Mouse (Mus musculus): ENCODE measurements around the gene Atp6v1b1. TPM values are rescaled to one million over a fixed set of nuclear protein-coding genes. Genes with fewer than 3 reads are reported as not detected.

Gene Atp6v1b1
- total RNA-seq, 2 experiments from 2014 or later = not detected

Other genes starting within 250 kb of the Atp6v1b1 start
- gene Dguok, start 236.0 kb upstream of the Atp6v1b1 start, total RNA-seq (2021) = 10 to 100 TPM; 23.3 to 25.3 TPM
- not detected for gene Actg2, start 206.7 kb upstream of the Atp6v1b1 start, total RNA-seq (2021)
- 10 to 100 TPM; 31.1 to 31.6 TPM for gene Stambp, start 170.3 kb upstream of the Atp6v1b1 start, total RNA-seq (2021)
- not detected for gene Clec4f, start 86.8 kb upstream of the Atp6v1b1 start, total RNA-seq (2021)
- not detected for gene Cd207, start 65.1 kb upstream of the Atp6v1b1 start, total RNA-seq (2021)
- gene Vax2, start 31.7 kb upstream of the Atp6v1b1 start, total RNA-seq (2021) = not detected
- not detected for gene Ankrd53, start 19.7 kb downstream of the Atp6v1b1 start, total RNA-seq (2021)
- gene Tex261, start 32.8 kb downstream of the Atp6v1b1 start, total RNA-seq (2021) = 10 to 100 TPM; 46.4 to 53.6 TPM
- 10 to 100 TPM; 47.0 to 48.3 TPM for gene Nagk, start 52.0 kb downstream of the Atp6v1b1 start, total RNA-seq (2021)
- 10 to 100 TPM; 50.2 to 54.1 TPM for gene Paip2b, start 88.8 kb downstream of the Atp6v1b1 start, total RNA-seq (2021)
- 100 to 1,000 TPM; 127 to 141 TPM for gene Zfp638, start 124.1 kb downstream of the Atp6v1b1 start, total RNA-seq (2021)

Data from left cerebral cortex, postnatal 25 days (tissue).